Mouse (Mus musculus) kidney, postnatal 25 days (tissue): ENCODE results near the gene Hdc.

Source experiments
- DNase-seq, 2 experiments: peaks; one replicate each; pipeline ENCODE4 v3.0.0; 2021; ENCODE audit warnings: mixed read lengths in 2 of 2

Gene Hdc

DNA sequence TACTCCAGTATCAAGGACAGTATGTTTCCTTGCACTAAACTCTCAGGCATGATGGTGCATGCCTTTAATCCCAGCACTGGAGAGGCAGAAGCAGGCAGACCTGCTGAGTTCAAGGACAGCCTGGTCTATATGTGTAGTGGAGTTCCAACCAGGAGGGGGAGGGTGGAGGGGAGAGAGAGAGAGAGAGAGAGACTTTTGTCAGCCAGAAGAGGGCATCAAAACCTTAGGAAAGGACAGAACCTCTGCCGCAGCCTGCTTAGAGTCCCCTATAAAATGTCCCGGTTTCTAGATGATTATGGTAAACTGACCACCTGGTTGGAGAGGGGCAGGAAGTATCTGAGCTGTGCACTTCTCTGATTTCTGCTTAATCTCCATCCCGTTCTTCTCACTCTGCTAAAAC lies 20.1 kb downstream of the Hdc start:
- DNase-seq, result peak in 1 of 2 experiments; percentile 27

GRCm38 (mm10) chr2:126598359-126598758 lies 20.7 kb downstream of the Hdc start:
- peak in 1 of 2 experiments; percentile 35 for DNase-seq

- peak in 1 of 2 experiments; percentile 59 for DNase-seq
Observed at GRCm38 (mm10) chr2:126597279-126598241, 21.5 kb downstream of the Hdc start.

DNA sequence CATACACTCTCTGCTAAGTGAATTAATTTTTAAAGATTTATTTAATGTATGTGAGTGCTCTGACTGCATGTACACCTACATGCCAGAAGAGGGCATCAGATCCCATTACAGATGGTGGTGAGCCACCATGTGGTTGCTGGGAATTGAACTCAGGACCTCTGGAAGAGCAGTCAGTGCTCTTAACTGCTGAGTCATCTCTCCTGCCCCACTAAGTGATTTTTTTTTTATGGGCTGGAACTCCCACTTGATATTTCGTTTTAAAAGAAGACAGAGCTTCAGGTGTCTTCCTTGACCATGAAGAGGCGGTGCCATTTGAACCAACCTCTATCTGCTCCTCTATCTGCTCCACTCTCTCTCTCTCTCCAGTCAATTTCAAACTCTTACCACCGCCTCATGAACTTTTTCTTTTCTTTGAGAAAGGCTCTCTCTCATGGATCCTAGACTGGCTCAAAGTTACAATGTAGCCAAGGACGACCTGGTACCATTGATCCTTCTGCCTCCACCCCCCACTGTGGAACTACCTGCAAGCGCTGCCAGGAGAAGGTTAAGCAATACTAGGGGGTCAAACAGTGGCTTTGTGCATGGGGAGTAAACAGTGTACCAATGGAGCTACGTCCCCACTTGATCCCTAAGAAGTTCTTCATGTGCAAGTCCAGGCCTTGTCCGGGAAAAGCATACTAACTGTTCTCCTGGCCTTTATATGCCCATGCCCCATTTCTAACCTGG lies 22.6 kb downstream of the Hdc start:
- DNase-seq, result no peak

DNA sequence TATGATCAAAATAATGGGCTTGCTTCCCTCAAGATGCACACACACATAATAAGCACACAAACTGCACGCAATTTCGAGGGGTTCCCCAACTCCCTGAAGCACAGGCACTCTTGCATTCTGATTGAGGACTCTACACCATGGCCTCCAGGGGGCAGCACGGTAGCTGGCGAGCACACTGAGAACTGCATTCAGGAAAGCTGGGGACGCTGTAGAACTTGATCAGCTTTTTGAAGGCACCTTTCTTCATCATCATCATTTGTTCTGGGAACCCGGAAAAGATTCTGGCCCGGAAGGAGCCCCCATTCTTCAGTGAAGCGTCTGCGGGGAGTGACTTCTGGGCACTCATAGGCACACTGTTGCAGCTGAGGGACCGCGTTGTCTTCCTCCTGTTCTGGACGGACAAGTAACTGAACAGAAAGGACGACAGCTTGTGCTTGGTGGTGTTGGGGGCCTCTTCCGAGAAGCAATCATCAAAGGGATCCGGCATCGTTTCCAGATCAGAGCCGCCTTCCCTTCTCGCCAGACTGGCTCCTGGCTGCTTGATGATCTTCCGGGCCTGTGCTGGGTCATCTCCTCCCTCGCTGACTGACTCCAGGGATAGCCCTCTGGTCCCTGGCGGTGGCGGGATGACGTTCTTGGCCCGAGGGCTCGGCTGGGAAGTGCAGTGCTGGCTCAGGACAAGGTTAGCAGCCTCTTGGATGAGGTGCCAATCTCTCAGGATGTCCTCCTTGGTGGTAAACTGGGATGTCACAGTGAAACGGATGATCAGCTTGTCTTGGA lies 25.1 kb downstream of the Hdc start:
- peak; percentile 75 to 79 for DNase-seq

GRCm38 (mm10) chr2:126591304-126591703 lies 27.8 kb downstream of the Hdc start:
- DNase-seq, result peak in 1 of 2 experiments; percentile 21

DNA sequence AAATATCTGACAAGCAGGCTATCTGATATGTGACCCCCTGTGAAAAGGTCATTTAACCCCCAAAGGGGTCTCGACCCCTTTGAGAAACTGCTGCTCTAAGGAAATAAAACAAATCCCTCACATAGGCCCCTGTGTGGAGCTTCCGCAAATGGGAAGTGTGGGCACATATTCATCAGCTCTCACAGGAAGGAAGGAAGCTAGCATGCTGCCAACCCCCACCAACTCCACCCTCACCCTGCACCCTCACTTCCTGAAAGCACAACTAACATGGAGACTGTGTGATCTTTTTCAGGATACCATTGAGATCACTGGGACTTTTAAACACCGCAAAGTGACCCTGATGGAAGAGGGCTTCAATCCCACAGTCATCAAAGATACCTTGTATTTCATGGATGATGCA lies 31.6 kb downstream of the Hdc start:
- DNase-seq, result peak in 1 of 2 experiments; percentile 38

- DNase-seq, result peak in 1 of 2 experiments; percentile 24
Observed at GRCm38 (mm10) chr2:126584621-126585369, 34.3 kb downstream of the Hdc start.

GRCm38 (mm10) chr2:126583960-126584359 lies 35.1 kb downstream of the Hdc start:
- DNase-seq, result peak in 1 of 2 experiments; percentile 30

GRCm38 (mm10) chr2:126579282-126579681 lies 39.8 kb downstream of the Hdc start:
- no peak for DNase-seq

DNA sequence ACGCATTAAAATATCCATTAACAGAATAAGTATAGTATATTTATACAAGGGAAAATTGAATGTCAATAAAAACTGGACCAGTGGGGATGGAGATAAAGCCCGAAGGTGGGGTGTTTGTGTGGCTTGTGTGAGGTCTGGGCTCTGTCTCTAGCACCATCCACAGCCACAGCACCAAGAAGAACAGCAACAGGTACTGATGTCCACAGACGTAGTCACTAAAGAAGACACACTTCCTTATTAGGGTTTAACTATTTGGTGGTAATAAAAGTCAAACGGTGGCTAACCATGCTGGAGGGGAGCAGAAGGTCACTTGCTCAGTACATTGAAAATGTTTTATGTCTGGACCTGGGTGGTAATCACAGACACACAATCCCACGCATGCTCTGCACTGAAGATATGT lies 41.7 kb downstream of the Hdc start:
- no peak for DNase-seq

- peak; percentile 57 to 72 for DNase-seq
Observed at GRCm38 (mm10) chr2:126575391-126576176, 43.5 kb downstream of the Hdc start.

DNA sequence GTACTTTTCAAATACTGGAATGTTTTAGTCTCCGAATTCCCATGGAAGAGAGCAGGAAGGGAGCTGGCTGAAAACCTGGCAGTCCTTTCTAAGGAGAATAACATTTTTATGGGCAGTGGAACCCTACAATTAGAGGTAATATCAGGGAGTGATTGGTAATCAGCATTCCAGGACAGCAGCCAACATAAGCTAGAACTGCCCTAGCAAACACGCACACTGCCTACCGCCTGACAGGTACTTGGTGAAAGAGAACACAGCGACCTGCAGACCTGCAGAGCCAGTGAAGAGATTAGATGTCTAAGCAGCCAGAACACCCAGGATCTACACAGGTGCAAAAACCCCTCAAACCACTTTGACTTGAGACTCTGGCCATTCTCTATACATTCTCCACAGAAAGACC lies 46.4 kb downstream of the Hdc start:
- DNase-seq, result no peak

DNA sequence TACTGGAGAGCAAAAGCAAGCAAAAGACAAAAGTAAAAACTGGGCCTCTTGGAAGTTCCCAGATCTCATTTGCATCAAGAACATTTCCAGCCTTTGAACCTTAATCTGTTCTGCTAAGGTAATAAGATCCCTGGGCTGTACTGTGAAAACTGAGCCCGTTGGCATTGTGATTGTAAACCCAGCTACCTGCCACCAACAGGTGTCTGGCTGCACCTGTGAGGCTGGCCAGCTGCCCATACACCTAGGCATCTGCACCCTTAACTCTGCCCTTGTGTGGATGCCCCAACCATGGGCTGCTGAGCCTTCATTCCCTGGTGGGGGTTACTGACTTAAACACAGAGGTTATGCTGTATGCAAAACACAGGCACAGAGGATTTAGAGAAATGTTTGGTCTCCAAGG lies 46.9 kb downstream of the Hdc start:
- DNase-seq, result peak; percentile 47 to 63

GRCm38 (mm10) chr2:126563411-126564105 lies 55.5 kb downstream of the Hdc start:
- peak; percentile 40 to 42 for DNase-seq

DNA sequence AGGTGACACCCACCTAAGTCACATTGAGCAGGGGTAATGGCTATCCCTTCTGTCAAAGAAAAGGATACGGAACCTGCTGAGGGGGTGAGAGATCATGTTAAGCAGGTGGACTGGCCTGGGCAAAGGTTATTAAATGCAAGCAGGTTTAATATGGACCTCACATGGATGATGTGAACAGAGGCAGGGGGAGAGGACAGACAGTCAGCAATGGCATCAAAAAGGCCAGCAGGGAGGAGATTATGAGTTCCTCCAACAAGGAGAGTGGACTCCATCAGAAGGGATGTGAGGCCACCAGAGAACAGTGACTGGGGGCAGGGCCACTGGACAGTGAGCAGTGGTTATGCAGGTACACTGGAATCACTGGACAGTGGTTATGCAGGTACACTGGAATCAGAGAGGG lies 59.0 kb downstream of the Hdc start:
- no peak for DNase-seq

DNA sequence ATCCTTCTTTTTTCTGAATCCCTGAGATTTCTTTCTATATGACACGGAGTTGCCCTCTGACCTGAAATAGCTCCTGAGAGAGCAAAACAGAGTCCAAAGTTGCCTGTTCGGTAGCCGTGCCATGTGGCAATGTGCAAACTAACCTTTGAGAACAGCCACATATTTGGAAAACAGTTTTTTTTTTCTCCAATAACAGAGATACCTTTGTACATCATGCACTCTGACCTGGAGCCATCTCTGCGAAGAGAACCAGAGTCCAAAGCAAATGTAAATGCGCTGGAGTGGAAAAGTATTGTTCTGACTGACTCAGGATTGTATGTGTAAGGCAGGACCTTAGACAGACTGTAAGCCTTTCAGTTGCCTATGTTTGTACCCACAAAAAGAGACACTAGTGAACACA lies 63.6 kb downstream of the Hdc start:
- DNase-seq, result peak; percentile 58 to 78

GRCm38 (mm10) chr2:126553291-126553639 lies 65.8 kb downstream of the Hdc start:
- DNase-seq, result peak in 1 of 2 experiments; percentile 43

DNA sequence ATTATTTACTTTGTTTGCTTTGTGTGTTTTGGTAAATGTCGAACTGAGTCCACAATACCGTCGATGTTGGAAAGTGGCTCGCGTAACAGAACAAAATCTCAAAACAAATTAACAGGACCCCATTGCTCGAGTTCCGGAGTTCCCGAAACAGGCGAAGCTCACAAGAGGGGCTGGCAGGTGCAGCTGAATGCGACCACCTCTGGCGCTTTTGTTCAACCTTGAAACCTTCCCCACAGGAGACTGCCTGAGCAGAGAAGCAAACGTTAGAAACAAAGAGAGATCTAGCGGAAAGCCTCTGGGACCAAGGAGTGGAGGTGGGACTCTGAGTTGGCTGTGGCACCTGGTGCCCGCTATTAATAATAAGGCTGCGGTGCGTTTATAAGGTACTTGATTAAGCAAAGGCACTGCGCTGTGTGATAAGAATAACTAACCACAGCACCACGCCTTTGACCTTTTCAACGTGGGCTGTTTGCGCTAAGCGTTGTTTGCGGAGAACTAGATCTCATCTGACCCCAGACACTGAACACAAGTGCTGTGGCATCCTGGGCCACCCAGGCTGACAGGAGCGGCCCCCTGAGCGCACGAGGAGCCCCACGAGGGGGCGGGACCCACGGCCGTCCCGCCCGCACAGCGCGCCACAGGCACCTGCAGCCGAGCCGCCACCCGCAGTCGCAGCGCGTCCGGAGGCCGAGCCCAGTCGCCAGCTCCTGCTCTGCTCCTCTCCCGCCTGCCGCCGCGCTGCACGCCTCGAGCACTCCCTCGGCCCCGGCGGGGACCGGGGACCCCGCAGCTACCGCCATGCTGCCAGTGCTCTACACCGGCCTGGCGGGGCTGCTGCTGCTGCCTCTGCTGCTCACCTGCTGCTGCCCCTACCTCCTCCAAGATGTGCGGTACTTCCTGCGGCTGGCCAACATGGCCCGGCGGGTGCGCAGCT lies 66.5 kb downstream of the Hdc start, which contains the start of gene Slc27a2:
TSS of gene Slc27a2 (plus strand) at position 51 of the 934 bp plus-strand sequence.
- peak; percentile 73 to 93 for DNase-seq
